Mouse (Mus musculus): ENCODE results near the gene Agt. TPM values are rescaled to one million over a fixed set of nuclear protein-coding genes. Genes with fewer than 3 reads are reported as not detected.

Gene Agt
- polyA plus RNA-seq, 1 experiment = 2.4 TPM

Other genes starting within 250 kb of the Agt start
- gene Pgbd5, start 130.0 kb downstream of the Agt start, polyA plus RNA-seq (2012; ENCODE audit: insufficient read depth, insufficient read length, missing spikeins) = not detected in 2 replicates
- 17.2 and 19.6 TPM in 2 replicates for gene Cog2, start 48.9 kb downstream of the Agt start, polyA plus RNA-seq (2012; ENCODE audit: insufficient read depth, insufficient read length, missing spikeins)
- gene Capn9, start 6.4 kb upstream of the Agt start, polyA plus RNA-seq (2012; ENCODE audit: insufficient read depth, insufficient read length, missing spikeins) = not detected in 2 replicates
- 7.7 and 10.0 TPM in 2 replicates for gene 2310022B05Rik, start 93.7 kb upstream of the Agt start, polyA plus RNA-seq (2012; ENCODE audit: insufficient read depth, insufficient read length, missing spikeins)
- gene Ttc13, start 152.3 kb upstream of the Agt start, polyA plus RNA-seq (2012; ENCODE audit: insufficient read depth, insufficient read length, missing spikeins) = 13.4 and 18.6 TPM in 2 replicates
- 5.6 and 9.2 TPM in 2 replicates for gene Arv1, start 152.4 kb upstream of the Agt start, polyA plus RNA-seq (2012; ENCODE audit: insufficient read depth, insufficient read length, missing spikeins)
- 0.83 and 1.5 TPM in 2 replicates for gene Fam89a, start 182.1 kb upstream of the Agt start, polyA plus RNA-seq (2012; ENCODE audit: insufficient read depth, insufficient read length, missing spikeins)
- gene Trim67, start 223.4 kb upstream of the Agt start, polyA plus RNA-seq (2012; ENCODE audit: insufficient read depth, insufficient read length, missing spikeins) = 7.1 and 8.0 TPM in 2 replicates

All from brown adipose tissue, adult 24 weeks (tissue).